Mouse (Mus musculus) gastrocnemius, postnatal 25 days (tissue): ENCODE measurements around the gene Smtn. TPM values are rescaled to one million over a fixed set of nuclear protein-coding genes. Genes with fewer than 3 reads are reported as not detected.
A peak's percentile ranks its signal among the peaks of the same experiment; 100 is the strongest.

Experiments
- DNase-seq: peaks from one replicate; pipeline ENCODE4 v3.0.0; 2022
- total RNA-seq, 2 experiments: library from RNA; stranded (reverse); gene quantifications; 1 replicate in 1 of 2; 2 replicates in 1 of 2; pipeline ENCODE4 v1.2.3; 2021

The Smtn gene
- total RNA-seq, 2 experiments from 2014 or later, result 80.8 to 97.3 TPM

DNA sequence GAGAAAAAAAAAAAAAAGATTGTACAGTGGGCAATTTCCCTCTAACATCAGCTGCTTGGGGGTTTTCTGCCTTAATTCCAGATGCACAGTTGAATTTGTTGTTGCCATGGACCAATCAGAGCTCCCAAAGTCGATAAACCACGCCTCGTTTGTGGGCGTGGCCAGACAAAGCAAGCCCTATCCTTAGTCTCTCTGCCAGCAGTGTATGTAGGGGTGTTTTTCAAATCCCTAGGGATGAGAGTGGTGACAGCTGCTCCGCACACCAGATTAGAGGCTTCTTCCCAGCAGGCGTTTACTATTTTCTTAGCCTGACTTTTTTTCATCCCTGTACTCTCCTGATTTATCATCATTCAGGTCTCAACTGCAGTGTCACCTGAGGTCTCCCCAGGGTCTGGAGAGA is 7.6 kb upstream of the Smtn start:
- no peak for DNase-seq

GRCm38 (mm10) chr11:3547047-3547446 is 6.6 kb upstream of the Smtn start:
- DNase-seq, result no peak

DNA sequence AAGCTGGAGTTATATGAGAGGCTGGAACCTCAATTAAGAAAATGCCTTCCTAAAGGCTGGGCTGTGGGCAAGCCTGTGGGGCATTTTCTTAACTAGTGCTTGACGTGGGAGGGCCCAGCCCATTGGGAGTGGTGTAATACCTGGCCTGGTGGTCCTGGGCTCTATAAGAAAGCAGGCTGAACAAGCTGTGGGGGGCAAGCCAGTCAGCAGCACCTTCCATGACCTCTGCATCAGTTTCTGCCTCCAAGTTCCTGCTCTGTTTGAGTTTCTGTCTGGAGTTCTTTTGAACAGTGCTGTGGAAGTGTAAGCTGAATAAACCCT is 5.8 kb upstream of the Smtn start:
- DNase-seq, result no peak

GRCm38 (mm10) chr11:3545531-3546241 is 5.3 kb upstream of the Smtn start:
- no peak for DNase-seq

DNA sequence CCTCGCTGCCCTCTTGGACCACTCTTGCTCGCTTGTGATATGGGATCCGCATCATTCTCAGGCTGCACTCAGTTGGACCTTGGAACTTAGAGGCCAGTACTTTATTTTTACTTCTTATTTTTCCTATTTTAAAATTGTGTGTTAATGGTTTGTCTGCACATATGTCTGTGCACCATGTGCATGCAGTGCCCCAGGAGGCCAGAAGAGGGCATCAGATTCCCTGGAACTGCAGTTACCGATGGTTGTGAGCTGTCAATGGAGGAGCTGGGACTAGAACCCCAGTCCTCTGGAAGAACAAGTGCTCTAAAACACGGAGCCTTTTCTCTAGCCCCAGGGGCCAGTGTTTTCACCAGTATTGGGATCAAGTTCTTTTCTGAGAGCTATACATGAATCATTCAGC is 4.0 kb upstream of the Smtn start:
- DNase-seq, result no peak

GRCm38 (mm10) chr11:3543001-3543400 is 2.6 kb upstream of the Smtn start:
- peak; percentile 89 for DNase-seq

DNA sequence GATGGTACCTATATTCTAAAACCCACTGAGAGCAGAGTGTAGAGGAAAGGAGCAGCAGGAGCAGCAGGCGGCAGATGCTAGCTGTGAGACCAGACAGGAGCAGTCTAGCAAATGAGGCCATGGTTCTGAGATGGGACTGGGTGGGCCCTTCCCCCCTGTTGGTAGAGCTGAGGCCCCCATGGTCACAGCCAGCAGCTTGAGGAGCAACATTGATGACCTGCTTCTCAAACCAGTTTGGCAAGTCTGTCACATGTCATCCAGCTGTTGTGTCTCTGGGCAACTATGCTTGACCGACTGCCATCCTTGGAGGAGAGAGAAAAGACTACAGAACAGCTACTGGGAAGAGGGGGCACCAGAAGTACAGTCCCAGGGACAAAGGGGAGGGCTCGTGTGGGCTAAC is 1.5 kb upstream of the Smtn start:
- no peak for DNase-seq

DNA sequence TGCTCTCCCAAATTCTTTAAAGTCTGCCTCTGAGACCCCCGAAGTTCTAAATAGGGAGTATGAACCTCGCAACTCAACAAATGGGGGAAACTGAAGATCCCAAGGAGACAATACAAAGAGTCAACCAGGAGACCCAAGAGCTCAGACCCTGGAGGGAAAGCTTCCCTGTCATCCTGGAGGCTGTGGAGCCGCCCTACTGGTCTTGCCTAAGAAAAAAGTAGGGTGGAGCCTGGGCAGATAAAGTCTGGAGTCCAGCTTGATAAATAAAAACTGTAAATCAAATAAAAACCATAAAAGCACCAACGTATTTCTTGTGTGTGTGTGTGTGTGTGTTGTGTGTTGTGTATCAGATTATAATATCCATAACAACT is 601 bp downstream of the Smtn start:
- DNase-seq, result no peak

DNA sequence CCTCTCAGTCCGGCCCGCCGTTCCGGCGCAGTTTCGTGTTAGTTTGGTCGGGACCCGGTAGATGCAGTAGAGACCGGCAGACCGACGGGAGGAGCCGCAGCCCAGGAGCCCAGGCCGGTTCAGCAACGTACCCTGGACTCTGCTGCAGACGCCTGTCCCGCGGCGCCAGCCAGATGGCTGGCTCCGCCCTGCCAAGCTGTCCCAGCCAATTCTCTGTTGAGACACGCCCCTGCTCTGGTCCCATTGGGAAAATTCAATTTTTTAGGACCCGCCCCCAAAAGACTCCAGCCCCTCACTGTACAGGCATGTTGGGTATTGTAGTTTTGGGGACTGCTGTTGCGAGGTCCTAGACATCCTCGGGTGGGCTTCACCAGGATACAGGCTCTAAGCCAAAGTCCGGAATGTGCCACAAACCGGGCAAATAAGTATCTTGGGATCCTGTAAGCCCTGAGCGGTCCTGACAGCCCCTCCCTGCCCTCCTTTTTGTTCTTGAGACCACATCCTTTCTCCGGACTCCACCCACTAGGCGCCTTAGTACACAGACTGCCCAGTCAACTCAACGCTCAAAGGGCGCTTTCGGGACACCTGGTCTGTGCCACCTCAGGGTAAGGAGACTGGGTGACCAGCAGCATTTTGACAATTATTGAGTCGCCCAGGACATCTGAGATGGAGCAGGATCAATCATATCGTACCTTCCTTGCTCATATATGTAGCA is 1.1 kb downstream of the Smtn start:
- DNase-seq, result peak; percentile 94

DNA sequence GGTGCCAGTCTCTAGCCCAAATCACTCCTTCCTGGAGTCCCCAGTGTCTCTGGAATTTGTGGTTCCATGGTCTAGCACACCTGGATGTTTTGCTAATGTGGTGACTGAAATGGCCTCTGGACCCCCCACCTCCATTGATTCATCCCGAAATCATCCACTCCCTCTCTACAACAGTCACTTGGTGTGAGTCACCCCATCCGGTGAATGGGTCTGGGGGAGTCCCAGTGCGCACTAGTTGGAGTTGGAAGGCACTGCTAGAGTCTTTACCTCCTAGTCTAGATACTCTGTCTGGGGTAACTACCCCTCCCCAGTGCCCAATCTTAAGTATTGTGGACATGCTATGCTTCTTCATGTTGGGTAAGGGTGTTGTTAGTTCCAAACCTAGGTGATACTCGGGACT is 2.1 kb downstream of the Smtn start:
- no peak for DNase-seq

DNA sequence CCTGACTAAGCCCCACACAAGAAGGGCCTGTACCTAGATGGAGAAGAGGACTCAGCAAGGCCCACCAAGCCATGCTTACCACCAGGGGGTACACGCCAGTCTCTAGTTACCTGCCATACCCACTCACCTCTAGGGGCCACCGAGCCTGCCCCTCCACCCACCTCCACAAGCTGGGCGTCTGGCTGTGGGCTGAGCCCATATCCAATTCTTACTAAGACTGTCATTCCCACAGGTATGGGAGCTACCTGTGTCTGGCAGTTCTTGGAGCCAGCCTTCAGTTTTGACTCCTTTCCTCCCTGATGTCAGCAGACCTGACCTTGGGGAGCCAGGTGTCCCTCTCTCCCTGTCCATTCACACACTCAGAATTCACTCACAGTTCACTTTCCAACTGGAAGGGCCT is 2.7 kb downstream of the Smtn start:
- no peak for DNase-seq

DNA sequence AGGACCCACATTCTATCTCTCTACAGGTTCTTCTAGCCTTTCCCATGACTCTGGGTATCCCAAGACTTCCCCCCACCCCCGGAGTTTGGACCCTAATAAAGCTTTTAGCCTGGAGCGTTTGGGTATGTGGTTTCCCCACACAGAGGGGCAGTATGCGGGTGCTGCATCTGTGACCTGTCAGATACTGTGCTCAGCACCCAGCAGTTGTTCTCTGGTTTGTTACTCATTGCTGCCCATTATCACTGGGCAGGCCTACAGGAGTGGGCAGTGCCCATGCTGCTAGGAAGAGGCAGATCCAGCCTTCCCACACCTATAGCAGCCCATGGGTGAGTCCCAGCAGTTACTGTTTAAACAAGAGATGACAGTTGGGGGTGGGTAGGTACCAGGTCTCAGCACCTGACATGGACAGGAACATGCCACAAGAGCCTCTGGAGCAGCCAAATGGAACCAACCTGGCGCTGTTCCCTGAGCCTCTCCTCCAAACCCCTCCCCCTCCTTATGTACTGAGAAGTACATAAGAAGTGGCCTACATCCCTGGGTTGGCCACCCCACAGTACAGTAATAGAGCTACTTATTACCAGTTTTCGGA is 3.6 kb downstream of the Smtn start:
- peak; percentile 5 for DNase-seq

- peak; percentile 16 for DNase-seq
Observed at GRCm38 (mm10) chr11:3536082-3536481, 4.3 kb downstream of the Smtn start.

DNA sequence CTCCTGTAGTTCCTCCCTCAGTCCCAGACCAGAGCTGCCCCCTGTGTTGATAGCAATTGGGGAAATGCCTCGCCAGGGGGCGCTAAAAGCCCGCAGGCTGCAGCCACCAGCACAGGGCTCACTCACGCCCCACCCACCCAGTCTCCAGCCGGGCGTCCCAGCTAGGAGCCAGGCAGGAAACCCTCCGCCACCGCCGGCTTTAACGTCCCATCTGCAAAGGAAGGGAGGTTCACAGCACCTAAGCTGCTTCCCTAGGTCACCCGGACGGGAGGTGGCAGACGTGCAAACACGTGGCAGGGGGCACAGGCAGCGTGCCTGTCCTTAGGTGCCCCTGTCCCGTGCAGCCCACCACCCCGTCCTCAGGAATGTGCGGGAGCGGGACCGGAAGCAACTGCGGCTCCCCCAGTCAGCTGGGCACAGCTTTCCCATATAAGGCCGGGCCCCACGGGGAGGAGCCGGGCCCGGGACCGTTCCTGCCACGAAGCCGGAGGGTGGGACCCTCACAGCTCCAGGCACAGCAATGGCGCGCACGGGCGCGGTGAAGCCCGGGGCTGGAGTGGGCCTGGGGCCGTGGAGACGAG is 4.9 kb downstream of the Smtn start:
- DNase-seq, result peak; percentile 94

DNA sequence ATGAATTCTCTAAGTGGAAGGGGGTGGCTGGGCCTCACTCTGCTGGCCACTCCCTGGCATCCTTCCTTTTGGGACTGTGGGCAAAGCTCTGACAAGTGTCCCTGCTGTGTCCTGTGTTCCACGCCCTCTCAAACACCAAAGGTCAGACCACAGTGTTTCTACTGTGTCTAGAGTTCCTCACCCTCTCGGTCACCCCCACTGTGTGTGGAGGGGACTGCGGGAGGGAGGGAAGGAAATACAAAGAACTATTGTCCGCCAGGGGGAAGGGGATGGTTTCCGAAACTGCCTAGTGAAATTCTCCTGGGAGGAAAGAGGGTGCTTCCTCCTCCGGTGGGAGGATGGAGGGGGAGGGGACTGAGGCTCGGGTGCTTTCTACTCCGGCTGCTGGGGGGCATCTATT is 5.5 kb downstream of the Smtn start:
- DNase-seq, result no peak

GRCm38 (mm10) chr11:3533406-3533932 is 6.9 kb downstream of the Smtn start:
- no peak for DNase-seq

- DNase-seq, result no peak
Observed at GRCm38 (mm10) chr11:3532101-3532931, 8.1 kb downstream of the Smtn start.

DNA sequence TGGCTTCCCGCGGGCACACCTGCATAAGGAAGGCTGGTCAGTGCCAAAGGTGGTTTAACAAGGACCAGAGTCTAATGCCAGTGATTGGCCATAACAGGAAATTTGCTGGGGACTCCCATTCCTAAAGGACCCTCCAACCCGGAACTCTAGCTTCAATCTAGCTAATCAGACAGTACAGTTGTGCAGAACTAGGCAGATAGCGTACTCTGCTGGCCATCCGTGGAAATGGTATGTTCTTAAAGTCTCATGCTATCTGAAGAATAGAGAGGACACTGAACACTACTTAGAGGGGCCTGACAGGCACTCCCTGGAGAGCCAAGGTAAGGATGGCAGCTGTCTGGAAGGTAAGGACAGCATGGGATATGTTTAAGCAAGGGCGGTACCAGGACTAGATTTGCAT is 8.8 kb downstream of the Smtn start:
- DNase-seq, result no peak

GRCm38 (mm10) chr11:3530731-3531130 is 9.7 kb downstream of the Smtn start:
- DNase-seq, result no peak

GRCm38 (mm10) chr11:3529476-3530252 is 10.7 kb downstream of the Smtn start:
- DNase-seq, result no peak

GRCm38 (mm10) chr11:3528208-3528607 is 12.2 kb downstream of the Smtn start:
- no peak for DNase-seq
